Mouse (Mus musculus): ENCODE data around the gene Tmem33. TPM values are rescaled to one million over a fixed set of nuclear protein-coding genes. Genes with fewer than 3 reads are reported as not detected.
A peak's percentile ranks its signal among the peaks of the same experiment; 100 is the strongest.

The Tmem33 gene
- polyA plus RNA-seq, 1 experiment: 16.9 TPM

GRCm38 (mm10) chr5:67223391-67224121 lies 36.8 kb upstream of the Tmem33 start:
- H3K27ac ChIP-seq (ENCODE audit: control insufficient read depth, insufficient read depth, low read depth, low read length, poor library complexity): no peak overlapping the region
- WGBS: 19% methylated on average over 15 of the region's 15 CpGs
- no peak for TF ChIP-seq CTCF (IDR thresholded peaks at IDR 0.05; ENCODE audit: control insufficient read depth, insufficient read depth, low read length)
- TF ChIP-seq POLR2A (IDR thresholded peaks at IDR 0.05; ENCODE audit: borderline replicate concordance, control insufficient read depth, low read depth, low read length): no peak

DNA sequence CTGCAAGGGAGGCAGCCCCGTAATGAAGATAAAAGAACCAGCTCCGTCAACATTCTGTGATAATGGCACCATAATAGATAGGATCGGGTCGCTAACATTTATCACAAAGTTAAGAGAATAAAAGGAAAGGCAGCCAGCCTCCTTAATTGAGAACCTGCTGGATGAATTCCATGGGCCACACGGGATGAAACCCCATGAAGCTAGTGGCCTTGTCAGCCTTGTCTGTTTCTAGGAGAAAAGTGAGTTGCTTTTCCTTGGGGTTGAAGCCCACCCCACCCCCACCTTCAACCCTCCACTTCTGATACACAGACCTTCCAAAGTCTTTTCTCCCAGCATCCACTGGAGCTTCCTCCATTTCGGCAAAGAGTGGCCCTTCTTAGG lies 36.3 kb upstream of the Tmem33 start:
- no peak for TF ChIP-seq POLR2A (IDR thresholded peaks at IDR 0.05; ENCODE audit: borderline replicate concordance, control insufficient read depth, low read depth, low read length)
- no peak for TF ChIP-seq CTCF (IDR thresholded peaks at IDR 0.05; ENCODE audit: control insufficient read depth, insufficient read depth, low read length)
- H3K4me1 ChIP-seq (ENCODE audit: control insufficient read depth, insufficient read depth, low read length): no peaks in the 10 kb centered on the region

More at GRCm38 (mm10) chr5:67223391-67224121, 36.8 kb upstream of the Tmem33 start:
- H3K4me3 ChIP-seq (replicated peaks; ENCODE audit: control insufficient read depth, low read depth, low read length): no peak overlapping the region
- H3K4me1 ChIP-seq (ENCODE audit: control insufficient read depth, insufficient read depth, low read length): no peaks in the 10 kb centered on the region

DNA sequence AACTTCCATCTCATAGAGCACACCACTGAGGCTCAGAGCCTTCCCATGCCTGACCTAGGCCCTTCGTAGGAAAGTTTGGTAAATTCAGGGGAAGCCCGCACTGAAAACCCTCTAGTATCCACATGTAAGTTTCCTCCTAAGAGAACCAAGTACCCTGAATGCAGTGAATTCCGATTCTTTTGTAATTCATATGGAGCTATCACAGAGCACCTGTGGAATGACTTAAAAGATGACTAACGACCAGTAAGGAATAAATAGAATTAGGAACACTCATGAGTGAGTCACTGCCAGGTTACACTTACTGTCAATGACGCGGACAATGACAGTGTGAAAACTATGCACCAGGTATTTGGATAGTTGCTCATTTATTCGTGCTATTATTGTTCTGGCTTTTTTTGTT lies 34.6 kb upstream of the Tmem33 start:
- TF ChIP-seq POLR2A (IDR thresholded peaks at IDR 0.05; ENCODE audit: borderline replicate concordance, control insufficient read depth, low read depth, low read length): no peak
- no peak for TF ChIP-seq CTCF (IDR thresholded peaks at IDR 0.05; ENCODE audit: control insufficient read depth, insufficient read depth, low read length)
- Histone ChIP-seq H3K4me1 (ENCODE audit: control insufficient read depth, insufficient read depth, low read length) (no peaks in the 10 kb centered on the region), H3K4me3 (replicated peaks; ENCODE audit: control insufficient read depth, low read depth, low read length) (no peak overlapping the region), H3K27ac (ENCODE audit: control insufficient read depth, insufficient read depth, low read depth, low read length, poor library complexity) (no peak overlapping the region)
- WGBS: 44% methylated on average over 7 of the region's 7 CpGs

More for the DNA sequence above, 36.3 kb upstream of the Tmem33 start:
- Histone ChIP-seq H3K27ac (ENCODE audit: control insufficient read depth, insufficient read depth, low read depth, low read length, poor library complexity) (no peak overlapping the region), H3K4me3 (replicated peaks; ENCODE audit: control insufficient read depth, low read depth, low read length) (no peak overlapping the region)
- 23% methylated on average over 6 of the region's 6 CpGs for WGBS

GRCm38 (mm10) chr5:67227261-67227660 lies 33.1 kb upstream of the Tmem33 start:
- Histone ChIP-seq H3K27ac (ENCODE audit: control insufficient read depth, insufficient read depth, low read depth, low read length, poor library complexity) (no peak overlapping the region), H3K4me3 (replicated peaks; ENCODE audit: control insufficient read depth, low read depth, low read length) (no peak overlapping the region), H3K4me1 (ENCODE audit: control insufficient read depth, insufficient read depth, low read length) (no peaks in the 10 kb centered on the region)
- TF ChIP-seq POLR2A (IDR thresholded peaks at IDR 0.05; ENCODE audit: borderline replicate concordance, control insufficient read depth, low read depth, low read length) (no peak), CTCF (IDR thresholded peaks at IDR 0.05; ENCODE audit: control insufficient read depth, insufficient read depth, low read length) (no peak)
- WGBS: 17% methylated on average over 11 of the region's 11 CpGs

GRCm38 (mm10) chr5:67227682-67228444 lies 32.5 kb upstream of the Tmem33 start:
- TF ChIP-seq POLR2A (IDR thresholded peaks at IDR 0.05; ENCODE audit: borderline replicate concordance, control insufficient read depth, low read depth, low read length) (no peak), CTCF (IDR thresholded peaks at IDR 0.05; ENCODE audit: control insufficient read depth, insufficient read depth, low read length) (no peak)
- no peak overlapping the region for H3K4me3 ChIP-seq (replicated peaks; ENCODE audit: control insufficient read depth, low read depth, low read length)
- no peaks in the 10 kb centered on the region; the same call in 1 of the 2 replicates for H3K4me1 ChIP-seq (ENCODE audit: control insufficient read depth, insufficient read depth, low read length)
- WGBS: 11% methylated on average over 15 of the region's 15 CpGs
- no peak overlapping the region for H3K27ac ChIP-seq (ENCODE audit: control insufficient read depth, insufficient read depth, low read depth, low read length, poor library complexity)

GRCm38 (mm10) chr5:67234682-67235081 lies 25.7 kb upstream of the Tmem33 start:
- Histone ChIP-seq H3K4me1 (ENCODE audit: control insufficient read depth, insufficient read depth, low read length) (no peaks in the 10 kb centered on the region; the same call in 1 of the 2 replicates), H3K4me3 (replicated peaks; ENCODE audit: control insufficient read depth, low read depth, low read length) (no peak overlapping the region), H3K27ac (ENCODE audit: control insufficient read depth, insufficient read depth, low read depth, low read length, poor library complexity) (no peak overlapping the region)
- no peak for TF ChIP-seq POLR2A (IDR thresholded peaks at IDR 0.05; ENCODE audit: borderline replicate concordance, control insufficient read depth, low read depth, low read length)
- TF ChIP-seq CTCF (IDR thresholded peaks at IDR 0.05; ENCODE audit: control insufficient read depth, insufficient read depth, low read length): no peak
- WGBS: 67% methylated on average over 4 of the region's 4 CpGs

GRCm38 (mm10) chr5:67235462-67235861 lies 24.9 kb upstream of the Tmem33 start:
- 60% methylated on average over 3 of the region's 3 CpGs for WGBS
- H3K4me3 ChIP-seq (replicated peaks; ENCODE audit: control insufficient read depth, low read depth, low read length): no peak overlapping the region
- H3K4me1 ChIP-seq (ENCODE audit: control insufficient read depth, insufficient read depth, low read length): no peaks in the 10 kb centered on the region; the same call in 1 of the 2 replicates
- no peak overlapping the region for H3K27ac ChIP-seq (ENCODE audit: control insufficient read depth, insufficient read depth, low read depth, low read length, poor library complexity)
- TF ChIP-seq POLR2A (IDR thresholded peaks at IDR 0.05; ENCODE audit: borderline replicate concordance, control insufficient read depth, low read depth, low read length): no peak
- no peak for TF ChIP-seq CTCF (IDR thresholded peaks at IDR 0.05; ENCODE audit: control insufficient read depth, insufficient read depth, low read length)

DNA sequence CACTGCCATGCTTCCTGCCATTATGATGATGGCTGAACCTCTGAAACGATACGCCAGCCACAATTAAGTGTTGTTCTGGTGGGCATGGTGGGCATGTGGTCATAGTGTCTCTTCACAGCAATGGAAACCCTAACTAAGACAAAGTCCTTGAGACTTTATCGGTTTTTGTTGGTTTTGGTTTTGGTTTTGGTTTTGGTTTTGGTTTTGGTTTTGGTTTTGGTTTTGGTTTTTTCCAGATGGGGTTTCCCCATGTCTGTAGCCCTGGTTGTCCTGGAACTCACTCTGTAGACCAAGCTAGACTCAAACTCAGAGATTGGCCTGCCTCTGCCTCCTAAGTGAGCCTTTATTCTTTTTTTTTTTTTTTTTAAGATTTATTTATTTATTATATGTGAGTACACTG lies 23.8 kb upstream of the Tmem33 start:
- WGBS: 76% methylated on average over 3 of the region's 3 CpGs
- no peaks in the 10 kb centered on the region; the same call in 1 of the 2 replicates for H3K4me1 ChIP-seq (ENCODE audit: control insufficient read depth, insufficient read depth, low read length)
- no peak for TF ChIP-seq POLR2A (IDR thresholded peaks at IDR 0.05; ENCODE audit: borderline replicate concordance, control insufficient read depth, low read depth, low read length)
- no peak for TF ChIP-seq CTCF (IDR thresholded peaks at IDR 0.05; ENCODE audit: control insufficient read depth, insufficient read depth, low read length)
- H3K27ac ChIP-seq (ENCODE audit: control insufficient read depth, insufficient read depth, low read depth, low read length, poor library complexity): no peak overlapping the region
- peak overlapping the region; percentile 16 for H3K4me3 ChIP-seq (replicated peaks; ENCODE audit: control insufficient read depth, low read depth, low read length)

Data from bone marrow, adult 2 months (tissue).